Mouse (Mus musculus) thymus, adult 2 months (tissue): ENCODE results near the gene Olfr628.

Experiments
- CTCF ChIP-seq: fragments of 200-500 bp; IDR thresholded peaks from 2 replicates; pipeline ENCODE4 v1.5.1; 2012; ENCODE audit warnings: mild to moderate bottlenecking, control low read depth, low read length, moderate library complexity, borderline replicate concordance; ENCODE audit not compliant: control insufficient read depth, poor library complexity, insufficient read depth; ENCODE audit errors: extremely low read depth
- POLR2A ChIP-seq: fragments of 200-500 bp; IDR thresholded peaks from 2 replicates; pipeline ENCODE4 v1.6.1; 2012; ENCODE audit warnings: mild to moderate bottlenecking, low read length, control low read depth, moderate library complexity; ENCODE audit not compliant: control insufficient read depth, poor library complexity, insufficient read depth; ENCODE audit errors: extremely low read depth

- TF ChIP-seq CTCF (no peak), POLR2A (no peak)
Measured at GRCm38 (mm10) chr7:103714371-103714770, 15.8 kb upstream of the Olfr628 start, which contains the start of gene Olfr243.
